Mouse (Mus musculus): ENCODE data around the gene Tmem222. TPM values are rescaled to one million over a fixed set of nuclear protein-coding genes. Genes with fewer than 3 reads are reported as not detected.

The Tmem222 gene
- total and polyA plus RNA-seq, 3 experiments, result 51.8 to 69.2 TPM; not detected in 1

GRCm38 (mm10) chr4:133240934-133241908 lies 36.4 kb downstream of the Tmem222 start:
- TF ChIP-seq KAT2A (conservative IDR thresholded peaks at IDR 0.05; ENCODE audit: low read depth, low read length), result no peak
- TF ChIP-seq ZKSCAN1 (IDR thresholded peaks at IDR 0.05; ENCODE audit: low read depth, low read length), result no peak
- TF ChIP-seq MAZ (IDR thresholded peaks at IDR 0.05; ENCODE audit: low read depth, low read length), result peak; percentile 18; the same call in 1 of the 2 replicates
- TF ChIP-seq MYC (IDR thresholded peaks at IDR 0.05; ENCODE audit: low read depth, low read length), result 0 out of 2 replicates have a peak, but pooled peaks have one; percentile 25
- no peak; the same call in none of the 2 replicates for TF ChIP-seq SIN3A (IDR thresholded peaks at IDR 0.05; ENCODE audit: low read length)
- no peak for TF ChIP-seq BHLHE40 (IDR thresholded peaks at IDR 0.05; ENCODE audit: borderline replicate concordance, low read depth, low read length)
- TF ChIP-seq MYB (IDR thresholded peaks at IDR 0.05; ENCODE audit: low read depth, low read length), result no peak
- peak; percentile 45 for TF ChIP-seq GATA1 (IDR thresholded peaks at IDR 0.05; ENCODE audit: low read depth, low read length)
- TF ChIP-seq HCFC1 (IDR thresholded peaks at IDR 0.05; ENCODE audit: low read depth, low read length), result peak; percentile 14; the same call in 1 of the 2 replicates
- no peak for TF ChIP-seq ELF1 (IDR thresholded peaks at IDR 0.05; ENCODE audit: low read depth, low read length)
- TF ChIP-seq ETS1 (IDR thresholded peaks at IDR 0.05; ENCODE audit: low read depth, low read length), result 0 out of 2 replicates have a peak, but pooled peaks have one; percentile 8
- TF ChIP-seq POLR2AphosphoS5 (IDR thresholded peaks at IDR 0.05; ENCODE audit: borderline replicate concordance, low read depth, low read length), result no peak
- TF ChIP-seq ZC3H11A (IDR thresholded peaks at IDR 0.05; ENCODE audit: low read depth, low read length), result no peak
- TF ChIP-seq POLR2AphosphoS2 (IDR thresholded peaks at IDR 0.05; ENCODE audit: low read length), result peak; percentile 77
- TF ChIP-seq USF2 (IDR thresholded peaks at IDR 0.05; ENCODE audit: borderline replicate concordance in 1 of 2, insufficient read depth in 1 of 2, low read depth in 1 of 2, low read length in 2 of 2), result no peak
- TF ChIP-seq GABPA (IDR thresholded peaks at IDR 0.05; ENCODE audit: low read depth, low read length), result no peak
- no peak for TF ChIP-seq TAL1 (IDR thresholded peaks at IDR 0.05; ENCODE audit: low read length)
- TF ChIP-seq CHD2 (IDR thresholded peaks at IDR 0.05; ENCODE audit: low read length), result no peak
- no peak for TF ChIP-seq ZNF384 (IDR thresholded peaks at IDR 0.05; ENCODE audit: low read depth, low read length)
- peak; percentile 45 to 55 for TF ChIP-seq EP300 (IDR thresholded peaks at IDR 0.05; ENCODE audit: low read depth in 1 of 2, low read length in 2 of 2)
- TF ChIP-seq POLR2A (IDR thresholded peaks at IDR 0.05; ENCODE audit: control insufficient read depth in 1 of 2, insufficient read depth in 1 of 2, low read depth in 1 of 2, low read length in 2 of 2, poor library complexity in 1 of 2), result peak; percentile 70 to 83; a peak in 3 of 4 replicates
- peak in 2 of 3 experiments; percentile 45 to 64; a peak in 5 of 6 replicates for TF ChIP-seq CTCF (IDR thresholded peaks at IDR 0.05 in 2 of 3, conservative IDR thresholded peaks at IDR 0.05 in 1 of 3; ENCODE audit: control insufficient read depth in 1 of 3, insufficient read depth in 1 of 3, low read depth in 2 of 3, low read length in 3 of 3, poor library complexity in 1 of 3, severe bottlenecking in 1 of 3)
- TF ChIP-seq JUND (IDR thresholded peaks at IDR 0.05; ENCODE audit: low read depth, low read length), result no peak
- peak; percentile 46; the same call in 1 of the 2 replicates for TF ChIP-seq TBP (IDR thresholded peaks at IDR 0.05; ENCODE audit: low read depth, low read length)
- peak; percentile 41 for TF ChIP-seq TCF12 (IDR thresholded peaks at IDR 0.05; ENCODE audit: low read depth, low read length)
- TF ChIP-seq SMC3 (IDR thresholded peaks at IDR 0.05; ENCODE audit: low read depth, low read length), result 0 out of 2 replicates have a peak, but pooled peaks have one; percentile 5
- peak; percentile 55 for TF ChIP-seq RCOR1 (IDR thresholded peaks at IDR 0.05; ENCODE audit: low read depth, low read length)
- peak; percentile 92; the same call in 1 of the 2 replicates for TF ChIP-seq UBTF (IDR thresholded peaks at IDR 0.05; ENCODE audit: borderline replicate concordance, insufficient read depth, low read depth, low read length)
- peak; percentile 74 for TF ChIP-seq NRF1 (IDR thresholded peaks at IDR 0.05; ENCODE audit: insufficient read depth, low read depth, low read length, poor library complexity, severe bottlenecking)
- TF ChIP-seq MAX (IDR thresholded peaks at IDR 0.05; ENCODE audit: low read length), result no peak
- TF ChIP-seq NELFE (IDR thresholded peaks at IDR 0.05; ENCODE audit: low read depth, low read length), result peak; percentile 68
- Histone ChIP-seq H3K79me2 (ENCODE audit: control insufficient read depth, insufficient read depth, low read length, poor library complexity) (peaks cover 8% of the 10 kb centered on the region), H3K9me3 (replicated peaks; ENCODE audit: insufficient read depth, low read length) (no peaks in the 10 kb centered on the region), H3K4me3 (ENCODE audit: control insufficient read depth in 1 of 2, insufficient read depth in 1 of 2, low read depth in 2 of 2, low read length in 2 of 2) (peak overlapping the region; percentile 75 to 85), H3K4me1 (ENCODE audit: control insufficient read depth in 1 of 2, insufficient read depth in 2 of 2, low read length in 2 of 2) (peaks cover 10 to 60% of the 10 kb centered on the region in 2 experiments), H3K9ac (ENCODE audit: control insufficient read depth, low read depth, low read length, poor library complexity, severe bottlenecking) (peak overlapping the region; percentile 74), H3K27ac (ENCODE audit: control insufficient read depth, low read depth, low read length) (peak overlapping the region; percentile 94), H3K27me3 (ENCODE audit: control insufficient read depth in 1 of 2, insufficient read depth in 2 of 2, low read length in 2 of 2) (no peaks in the 10 kb centered on the region), H3K36me3 (ENCODE audit: control insufficient read depth in 1 of 2, insufficient read depth in 2 of 2, low read length in 2 of 2) (peaks cover 0 to 36% of the 10 kb centered on the region in 2 experiments; a peak in 2 of 4 replicates)
- DNase-seq (ENCODE audit: low read depth, low spot score), result peak; percentile 93
